Mouse (Mus musculus): Measurements from ENCODE around the gene Slc22a20. TPM values are rescaled to one million over a fixed set of nuclear protein-coding genes. Genes with fewer than 3 reads are reported as not detected.

The Slc22a20 gene
- polyA plus RNA-seq, 1 experiment, result not detected

DNA sequence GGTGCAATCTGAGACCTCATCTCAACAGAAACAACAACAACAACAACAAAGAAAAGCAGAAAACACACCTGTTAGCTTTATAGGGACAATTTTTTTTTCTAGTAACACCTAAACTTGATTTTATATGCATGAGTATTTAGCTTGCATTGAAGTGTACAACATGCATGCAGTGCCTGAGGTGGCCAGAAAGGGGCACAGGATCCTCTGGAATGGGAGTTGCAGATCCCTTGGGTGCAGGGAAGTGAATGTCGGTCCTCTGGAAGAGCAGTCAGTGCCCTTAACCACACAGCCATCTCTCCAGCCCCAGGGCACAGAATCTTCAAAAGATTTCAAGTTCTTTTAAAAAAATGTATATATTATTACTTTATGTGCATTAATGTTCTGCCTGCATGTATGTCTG is 23.3 kb downstream of the Slc22a20 start:
- H3K27ac ChIP-seq (ENCODE audit: insufficient read depth, low read length), result no peak overlapping the region
- H3K9ac ChIP-seq (ENCODE audit: low read depth, poor library complexity, severe bottlenecking), result peak overlapping the region; percentile 67
- H3K36me3 ChIP-seq (ENCODE audit: control insufficient read depth, insufficient read depth, low read length, poor library complexity, severe bottlenecking), result peaks cover 23% of the 10 kb centered on the region
- H3K4me1 ChIP-seq (ENCODE audit: control insufficient read depth, insufficient read depth, low read length), result peaks cover 6% of the 10 kb centered on the region
- no peaks in the 10 kb centered on the region for H3K27me3 ChIP-seq (ENCODE audit: control insufficient read depth, insufficient read depth, low read length, poor library complexity, severe bottlenecking)
- H3K4me3 ChIP-seq (ENCODE audit: low read depth, low read length), result peak overlapping the region; percentile 79
- H3K9me3 ChIP-seq (replicated peaks; ENCODE audit: control insufficient read depth, insufficient read depth, low read length, poor library complexity, severe bottlenecking), result no peaks in the 10 kb centered on the region
- TF ChIP-seq CTCF (IDR thresholded peaks at IDR 0.05; ENCODE audit: low read depth, low read length), result no peak
- TF ChIP-seq POLR2A (IDR thresholded peaks at IDR 0.05; ENCODE audit: insufficient read depth, low read length), result no peak
- TF ChIP-seq EP300 (IDR thresholded peaks at IDR 0.05; ENCODE audit: insufficient read depth, low read depth, low read length), result no peak

DNA sequence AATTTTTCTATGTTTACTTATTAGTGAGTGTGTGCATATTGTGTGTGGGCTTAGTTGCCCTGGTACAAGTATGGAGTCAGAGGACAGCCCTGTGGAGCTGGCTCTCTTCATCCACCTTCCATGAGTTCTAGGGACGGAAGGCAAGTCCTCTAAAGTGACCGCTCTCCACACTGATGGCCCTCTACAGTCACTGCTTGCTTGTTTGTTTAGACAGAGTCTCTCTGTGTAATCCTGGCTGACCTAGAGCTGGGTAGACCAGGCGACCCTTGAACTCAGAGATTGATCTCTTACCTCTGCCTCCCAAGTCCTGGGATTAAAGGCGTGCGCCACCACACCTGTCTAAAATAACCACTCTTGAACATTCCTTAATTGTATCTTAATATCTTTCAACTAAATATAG is 28.6 kb downstream of the Slc22a20 start:
- Histone ChIP-seq H3K9ac (ENCODE audit: low read depth, poor library complexity, severe bottlenecking) (no peak overlapping the region), H3K4me1 (ENCODE audit: control insufficient read depth, insufficient read depth, low read length) (no peaks in the 10 kb centered on the region), H3K27ac (ENCODE audit: insufficient read depth, low read length) (no peak overlapping the region), H3K36me3 (ENCODE audit: control insufficient read depth, insufficient read depth, low read length, poor library complexity, severe bottlenecking) (peaks cover 59% of the 10 kb centered on the region), H3K9me3 (replicated peaks; ENCODE audit: control insufficient read depth, insufficient read depth, low read length, poor library complexity, severe bottlenecking) (no peaks in the 10 kb centered on the region), H3K27me3 (ENCODE audit: control insufficient read depth, insufficient read depth, low read length, poor library complexity, severe bottlenecking) (no peaks in the 10 kb centered on the region), H3K4me3 (ENCODE audit: low read depth, low read length) (no peak overlapping the region)
- TF ChIP-seq CTCF (IDR thresholded peaks at IDR 0.05; ENCODE audit: low read depth, low read length) (no peak), POLR2A (IDR thresholded peaks at IDR 0.05; ENCODE audit: insufficient read depth, low read length) (no peak), EP300 (IDR thresholded peaks at IDR 0.05; ENCODE audit: insufficient read depth, low read depth, low read length) (no peak)

DNA sequence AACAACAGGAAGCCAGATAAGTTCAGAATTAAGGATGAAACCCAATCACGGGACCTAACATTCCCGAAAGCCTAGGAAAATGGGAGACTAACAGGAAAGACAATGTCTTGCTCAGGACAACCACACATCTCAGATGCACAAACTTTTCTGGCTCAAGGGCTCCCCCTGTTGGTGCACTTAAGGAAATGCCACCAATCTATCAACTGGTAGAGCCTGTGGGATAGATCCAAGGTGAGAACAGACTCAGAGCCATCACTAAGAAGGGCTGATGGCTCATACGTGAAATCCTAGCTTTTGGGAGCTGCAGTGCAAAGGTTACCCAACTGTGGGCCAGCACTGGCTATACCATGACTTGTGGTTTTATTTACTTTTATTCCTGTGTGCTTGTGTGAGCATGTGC is 29.3 kb downstream of the Slc22a20 start:
- peaks cover 63% of the 10 kb centered on the region for H3K36me3 ChIP-seq (ENCODE audit: control insufficient read depth, insufficient read depth, low read length, poor library complexity, severe bottlenecking)

DNA sequence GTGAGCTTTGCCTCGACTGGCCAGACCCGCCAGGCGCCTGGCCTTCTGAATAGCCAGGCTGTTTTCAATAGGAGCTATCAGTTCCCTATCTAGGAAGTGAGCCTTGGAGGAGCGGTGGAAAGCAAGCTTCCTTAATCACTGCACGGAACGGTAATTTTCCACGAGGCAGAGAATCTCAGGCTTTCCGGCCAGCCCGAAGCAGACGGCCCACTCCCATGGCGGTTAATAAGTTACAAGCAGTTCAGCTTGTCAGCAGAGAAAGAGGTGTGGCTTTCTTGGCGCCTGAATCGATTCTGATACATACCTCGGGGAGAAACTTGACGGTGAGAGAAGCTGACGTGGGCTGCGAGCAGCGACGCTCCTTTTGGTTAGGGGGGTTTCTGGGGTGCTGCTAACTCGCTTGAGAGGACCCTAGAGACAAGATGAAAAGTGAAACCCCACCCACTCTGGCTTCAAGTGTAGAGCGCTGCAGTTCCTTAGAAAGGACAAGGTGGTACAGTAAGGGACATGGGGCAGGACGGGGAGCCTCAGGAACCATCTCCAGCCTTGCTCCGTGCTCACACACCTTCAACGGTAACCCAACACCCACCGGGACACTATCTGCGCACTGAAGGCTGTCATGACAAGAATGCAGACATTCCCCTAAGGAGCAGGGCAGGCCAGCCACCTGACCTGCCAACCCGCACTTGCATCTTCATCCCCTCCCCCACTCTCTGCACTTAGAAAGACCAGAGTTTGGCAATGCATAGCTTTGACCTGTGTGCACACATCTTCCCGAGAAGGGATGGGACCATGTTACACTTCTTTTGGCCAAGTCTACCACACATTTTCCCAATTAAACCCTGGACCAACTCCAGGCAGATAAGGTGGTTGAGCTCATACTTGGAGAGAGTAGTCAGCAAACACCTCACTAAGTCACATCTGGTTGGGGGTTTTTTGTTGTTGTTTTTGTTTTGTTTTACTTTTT is 30.0 kb downstream of the Slc22a20 start:
- TF ChIP-seq CTCF (IDR thresholded peaks at IDR 0.05; ENCODE audit: low read depth, low read length), result no peak
- no peak for TF ChIP-seq EP300 (IDR thresholded peaks at IDR 0.05; ENCODE audit: insufficient read depth, low read depth, low read length)
- TF ChIP-seq POLR2A (IDR thresholded peaks at IDR 0.05; ENCODE audit: insufficient read depth, low read length), result no peak
- no peaks in the 10 kb centered on the region for H3K27me3 ChIP-seq (ENCODE audit: control insufficient read depth, insufficient read depth, low read length, poor library complexity, severe bottlenecking)
- H3K4me1 ChIP-seq (ENCODE audit: control insufficient read depth, insufficient read depth, low read length), result no peaks in the 10 kb centered on the region
- no peak overlapping the region for H3K9ac ChIP-seq (ENCODE audit: low read depth, poor library complexity, severe bottlenecking)
- H3K27ac ChIP-seq (ENCODE audit: insufficient read depth, low read length), result no peak overlapping the region
- H3K9me3 ChIP-seq (replicated peaks; ENCODE audit: control insufficient read depth, insufficient read depth, low read length, poor library complexity, severe bottlenecking), result no peaks in the 10 kb centered on the region
- H3K36me3 ChIP-seq (ENCODE audit: control insufficient read depth, insufficient read depth, low read length, poor library complexity, severe bottlenecking), result peaks cover 63% of the 10 kb centered on the region
- no peak overlapping the region for H3K4me3 ChIP-seq (ENCODE audit: low read depth, low read length)

More for the DNA sequence above, 29.3 kb downstream of the Slc22a20 start:
- H3K9me3 ChIP-seq (replicated peaks; ENCODE audit: control insufficient read depth, insufficient read depth, low read length, poor library complexity, severe bottlenecking), result no peaks in the 10 kb centered on the region
- no peak overlapping the region for H3K4me3 ChIP-seq (ENCODE audit: low read depth, low read length)
- TF ChIP-seq POLR2A (IDR thresholded peaks at IDR 0.05; ENCODE audit: insufficient read depth, low read length) (no peak), CTCF (IDR thresholded peaks at IDR 0.05; ENCODE audit: low read depth, low read length) (peak; percentile 29)
- H3K27ac ChIP-seq (ENCODE audit: insufficient read depth, low read length), result no peak overlapping the region
- H3K4me1 ChIP-seq (ENCODE audit: control insufficient read depth, insufficient read depth, low read length), result no peaks in the 10 kb centered on the region
- H3K27me3 ChIP-seq (ENCODE audit: control insufficient read depth, insufficient read depth, low read length, poor library complexity, severe bottlenecking), result no peaks in the 10 kb centered on the region
- no peak overlapping the region for H3K9ac ChIP-seq (ENCODE audit: low read depth, poor library complexity, severe bottlenecking)

DNA sequence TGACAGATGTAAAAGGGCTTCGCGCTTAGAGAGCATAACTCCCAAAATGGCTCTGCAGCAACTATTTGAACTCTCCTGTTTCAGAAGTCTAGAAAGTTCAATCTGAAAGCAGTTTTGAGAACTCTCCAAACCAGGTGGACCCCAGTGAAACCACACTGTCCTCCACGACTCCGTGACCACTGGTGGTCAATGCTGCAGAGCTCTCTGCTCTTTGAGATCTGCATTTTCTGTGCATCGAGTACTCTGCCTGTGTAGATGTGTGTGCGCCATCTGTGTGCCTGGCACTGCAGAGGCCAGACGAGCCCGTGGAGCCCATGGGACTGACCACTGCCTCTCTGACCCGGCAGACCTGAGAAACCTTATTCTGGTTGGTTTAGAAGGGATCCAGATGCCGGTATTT is 31.0 kb downstream of the Slc22a20 start:
- no peaks in the 10 kb centered on the region for H3K9me3 ChIP-seq (replicated peaks; ENCODE audit: control insufficient read depth, insufficient read depth, low read length, poor library complexity, severe bottlenecking)
- no peaks in the 10 kb centered on the region for H3K27me3 ChIP-seq (ENCODE audit: control insufficient read depth, insufficient read depth, low read length, poor library complexity, severe bottlenecking)
- H3K36me3 ChIP-seq (ENCODE audit: control insufficient read depth, insufficient read depth, low read length, poor library complexity, severe bottlenecking), result peaks cover 73% of the 10 kb centered on the region
- no peaks in the 10 kb centered on the region for H3K4me1 ChIP-seq (ENCODE audit: control insufficient read depth, insufficient read depth, low read length)
- TF ChIP-seq CTCF (IDR thresholded peaks at IDR 0.05; ENCODE audit: low read depth, low read length) (no peak), EP300 (IDR thresholded peaks at IDR 0.05; ENCODE audit: insufficient read depth, low read depth, low read length) (no peak), POLR2A (IDR thresholded peaks at IDR 0.05; ENCODE audit: insufficient read depth, low read length) (no peak)
- no peak overlapping the region for H3K9ac ChIP-seq (ENCODE audit: low read depth, poor library complexity, severe bottlenecking)
- H3K4me3 ChIP-seq (ENCODE audit: low read depth, low read length), result no peak overlapping the region
- no peak overlapping the region for H3K27ac ChIP-seq (ENCODE audit: insufficient read depth, low read length)

DNA sequence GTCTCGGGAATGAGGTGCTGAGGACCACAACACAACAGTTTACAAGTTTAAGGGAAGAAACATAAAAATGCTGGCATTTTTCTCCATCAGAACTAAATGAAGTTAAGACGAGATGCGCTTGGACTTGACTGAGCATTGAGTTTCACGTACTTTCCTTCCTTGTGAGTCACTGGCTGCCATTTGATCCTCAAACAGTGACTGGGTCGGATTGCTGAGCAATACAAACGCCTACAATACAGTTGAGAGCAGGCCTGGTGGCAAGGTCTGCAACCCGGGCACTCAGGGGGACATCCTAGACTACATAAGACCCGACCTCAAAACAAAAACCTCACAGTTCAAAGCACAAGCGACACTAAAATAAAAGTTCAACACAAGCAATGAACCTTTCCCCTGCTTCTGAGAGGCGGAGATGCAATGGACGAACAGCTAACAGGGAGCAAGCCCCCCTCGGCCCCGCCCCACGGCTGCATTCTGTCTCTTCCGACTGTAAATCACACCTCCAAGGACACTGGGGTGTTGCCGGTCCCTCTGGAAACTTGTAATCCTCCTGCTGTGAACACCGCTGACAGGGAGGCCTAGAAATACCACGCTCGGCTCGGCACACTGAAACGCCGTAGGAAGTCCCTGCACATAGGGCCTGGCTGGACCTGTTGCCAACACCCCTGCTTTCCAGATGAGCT is 31.8 kb downstream of the Slc22a20 start:
- TF ChIP-seq POLR2A (IDR thresholded peaks at IDR 0.05; ENCODE audit: insufficient read depth, low read length) (no peak), EP300 (IDR thresholded peaks at IDR 0.05; ENCODE audit: insufficient read depth, low read depth, low read length) (no peak), CTCF (IDR thresholded peaks at IDR 0.05; ENCODE audit: low read depth, low read length) (no peak)
- H3K36me3 ChIP-seq (ENCODE audit: control insufficient read depth, insufficient read depth, low read length, poor library complexity, severe bottlenecking), result peaks cover 73% of the 10 kb centered on the region
- H3K9ac ChIP-seq (ENCODE audit: low read depth, poor library complexity, severe bottlenecking), result no peak overlapping the region
- no peak overlapping the region for H3K27ac ChIP-seq (ENCODE audit: insufficient read depth, low read length)
- H3K4me1 ChIP-seq (ENCODE audit: control insufficient read depth, insufficient read depth, low read length), result no peaks in the 10 kb centered on the region
- no peaks in the 10 kb centered on the region for H3K27me3 ChIP-seq (ENCODE audit: control insufficient read depth, insufficient read depth, low read length, poor library complexity, severe bottlenecking)
- H3K9me3 ChIP-seq (replicated peaks; ENCODE audit: control insufficient read depth, insufficient read depth, low read length, poor library complexity, severe bottlenecking), result no peaks in the 10 kb centered on the region
- no peak overlapping the region for H3K4me3 ChIP-seq (ENCODE audit: low read depth, low read length)

Measured in ES-Bruce4 (cell line).